Mouse (Mus musculus): ENCODE measurements around the gene Itga1. TPM values are rescaled to one million over a fixed set of nuclear protein-coding genes. Genes with fewer than 3 reads are reported as not detected.
A peak's percentile ranks its signal among the peaks of the same experiment; 100 is the strongest.

Itga1 gene
- polyA plus RNA-seq, 1 experiment = 11.2 TPM

GRCm38 (mm10) chr13:115099381-115099780, 2.4 kb downstream of the Itga1 start:
- no peak for DNase-seq (ENCODE audit: low read depth)

DNA sequence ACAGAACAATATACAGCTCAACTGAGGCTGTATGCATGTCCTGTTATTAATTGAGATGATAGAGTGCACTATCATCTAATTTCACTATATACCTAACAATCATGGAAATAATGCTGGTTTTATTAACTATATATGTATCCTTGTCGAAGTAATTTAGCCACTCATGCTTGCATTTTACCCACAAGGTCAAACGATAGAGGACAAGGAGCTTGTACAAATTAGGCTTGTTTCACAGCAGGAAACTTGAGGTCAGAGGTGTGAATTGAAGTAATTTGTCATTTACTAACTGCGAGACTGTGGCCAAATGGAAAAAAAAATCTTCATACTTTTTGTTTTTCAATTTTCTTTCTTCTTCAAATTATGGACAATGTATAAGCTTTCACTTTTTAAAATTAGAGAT, 3.5 kb downstream of the Itga1 start:
- no peak for DNase-seq (ENCODE audit: low read depth)

DNA sequence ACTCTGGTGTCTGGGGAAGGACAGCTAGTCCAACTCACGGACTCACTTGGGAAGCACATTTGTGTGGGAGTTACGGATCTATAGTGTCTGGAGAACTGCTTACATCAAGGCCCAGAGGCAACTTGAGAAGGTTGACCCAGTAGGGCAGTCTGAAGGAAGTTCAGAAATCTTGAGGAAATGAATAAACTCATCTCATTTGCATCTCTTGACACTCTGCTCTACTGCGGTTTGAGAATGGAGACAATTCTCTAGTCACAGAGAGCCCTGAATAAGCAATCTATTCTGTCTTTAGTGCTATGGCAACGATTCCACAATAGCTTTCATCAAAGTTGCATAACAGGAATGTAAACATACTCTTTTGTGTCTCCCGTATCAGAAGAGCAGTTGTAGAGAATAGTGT, 4.8 kb downstream of the Itga1 start:
- DNase-seq (ENCODE audit: low read depth) = no peak

DNA sequence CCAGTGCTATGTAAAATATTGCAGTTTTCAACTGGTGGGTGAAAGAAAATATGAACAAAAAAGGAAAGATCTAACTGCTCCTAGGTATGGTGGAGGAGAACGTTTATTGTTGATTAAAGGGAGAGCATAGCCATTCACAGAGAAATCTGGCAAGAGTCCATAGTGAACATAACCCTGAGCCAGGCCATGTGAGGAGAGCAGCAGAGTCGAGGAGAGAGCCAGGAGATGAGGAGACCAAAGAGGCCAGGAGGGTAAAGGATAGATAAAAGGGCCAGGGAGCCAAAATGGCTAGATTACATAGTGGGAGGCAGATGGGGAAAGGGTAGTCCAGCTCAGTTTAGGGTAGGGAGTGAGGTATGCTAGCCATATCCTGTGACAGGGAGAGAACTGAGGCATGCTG, 5.5 kb downstream of the Itga1 start:
- DNase-seq (ENCODE audit: low read depth) = no peak

- DNase-seq (ENCODE audit: low read depth) = no peak
These were observed 6.4 kb downstream of the Itga1 start for GRCm38 (mm10) chr13:115095392-115095791.

DNA sequence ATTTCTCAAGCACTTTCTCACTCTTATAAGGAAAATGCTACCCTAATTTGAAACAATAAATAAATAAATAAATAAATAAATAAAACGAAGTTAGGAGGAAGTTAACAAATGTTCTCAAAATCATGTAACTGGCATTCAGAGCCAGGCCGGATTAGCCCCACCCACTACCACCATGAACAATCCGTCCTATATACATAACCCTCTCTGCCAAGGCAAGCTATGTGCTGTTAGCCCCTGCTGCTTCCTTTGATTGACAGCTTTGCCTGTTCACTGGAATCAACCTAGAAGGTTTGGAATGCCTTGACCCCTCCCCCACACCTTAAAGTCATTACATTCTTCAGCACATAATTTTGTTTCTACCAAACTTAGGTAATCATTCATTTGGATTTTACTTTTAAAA, 10.3 kb downstream of the Itga1 start:
- DNase-seq (ENCODE audit: low read depth) = no peak

GRCm38 (mm10) chr13:115090977-115091445, 10.8 kb downstream of the Itga1 start:
- DNase-seq (ENCODE audit: low read depth) = no peak

DNA sequence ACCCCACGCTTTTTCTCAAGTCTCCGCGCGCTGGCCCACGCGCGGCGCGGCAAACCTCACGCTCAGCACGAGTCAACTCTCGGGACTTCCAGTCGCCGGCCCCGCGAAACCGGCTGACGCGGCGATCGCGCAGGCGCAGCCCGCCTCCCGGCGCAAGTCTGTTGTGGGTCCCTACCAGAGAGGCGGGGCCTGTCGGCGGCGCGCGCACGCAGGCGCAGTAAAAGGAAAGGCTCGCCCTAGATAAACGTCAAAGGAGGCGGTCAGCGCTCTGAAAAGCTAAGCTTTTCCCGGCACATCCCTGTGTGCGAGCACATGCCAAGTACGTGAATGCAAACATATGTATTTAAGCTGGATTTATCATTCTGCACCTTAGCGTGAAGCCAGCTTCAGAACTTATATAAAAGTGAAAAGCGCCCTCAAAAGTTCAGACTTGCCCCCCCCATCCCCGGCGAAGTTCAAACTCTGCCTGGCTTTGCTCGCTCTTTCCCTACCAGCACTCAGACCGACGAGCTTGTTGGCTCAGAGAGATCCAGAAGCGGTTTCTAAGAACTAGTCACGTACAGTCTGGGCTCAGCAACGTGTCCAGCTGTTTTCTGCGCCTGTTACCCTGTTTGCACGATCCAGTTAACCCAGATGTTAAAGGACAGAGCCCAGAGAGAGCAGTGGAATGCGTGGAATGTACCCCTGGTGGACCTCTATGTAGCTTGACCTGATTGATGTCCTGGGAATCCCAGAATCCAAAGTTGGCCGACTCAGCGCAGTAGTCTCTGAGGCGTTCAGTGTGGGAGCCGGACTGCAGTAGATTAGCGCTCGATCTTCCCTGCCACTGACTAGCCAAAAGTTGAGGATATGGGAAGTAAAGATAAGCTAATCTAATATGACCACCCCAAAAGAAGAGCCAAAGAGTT, 11.4 kb downstream of the Itga1 start, which contains the start of gene Pelo:
TSS of gene Pelo (minus strand) at position 118 of the 908 bp plus-strand sequence.
- no peak for DNase-seq (ENCODE audit: low read depth)

DNA sequence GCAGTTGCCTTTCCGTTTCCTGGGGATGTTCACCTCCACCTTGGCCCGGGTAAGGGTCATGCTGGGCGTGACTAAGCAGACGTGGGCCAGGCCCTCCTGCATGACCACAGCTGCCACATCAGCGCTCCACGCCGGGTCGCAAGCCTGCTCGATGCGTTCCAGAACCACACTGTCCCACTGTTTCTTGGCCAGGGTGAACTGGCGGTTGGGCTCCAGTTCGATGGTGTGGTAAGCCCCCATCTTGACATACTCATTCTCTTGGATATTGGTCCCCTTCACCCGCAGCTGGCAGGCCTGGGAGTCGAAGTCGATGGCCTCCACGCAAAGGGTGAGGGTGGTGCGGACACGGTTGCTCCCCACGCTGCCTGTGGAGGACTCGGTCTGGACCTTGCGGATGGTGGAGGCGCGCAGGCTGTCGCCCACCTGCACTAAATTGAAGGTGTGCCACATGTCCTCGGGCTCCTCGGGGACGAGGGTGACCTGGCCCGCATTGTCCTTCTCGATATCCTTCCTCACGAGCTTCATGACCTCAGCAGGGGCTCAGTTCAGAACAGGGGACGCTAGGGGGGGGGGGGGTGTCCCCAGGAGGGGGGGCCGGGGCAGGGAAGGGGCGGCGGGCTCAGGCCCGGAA, 12.3 kb downstream of the Itga1 start:
- DNase-seq (ENCODE audit: low read depth) = no peak

DNA sequence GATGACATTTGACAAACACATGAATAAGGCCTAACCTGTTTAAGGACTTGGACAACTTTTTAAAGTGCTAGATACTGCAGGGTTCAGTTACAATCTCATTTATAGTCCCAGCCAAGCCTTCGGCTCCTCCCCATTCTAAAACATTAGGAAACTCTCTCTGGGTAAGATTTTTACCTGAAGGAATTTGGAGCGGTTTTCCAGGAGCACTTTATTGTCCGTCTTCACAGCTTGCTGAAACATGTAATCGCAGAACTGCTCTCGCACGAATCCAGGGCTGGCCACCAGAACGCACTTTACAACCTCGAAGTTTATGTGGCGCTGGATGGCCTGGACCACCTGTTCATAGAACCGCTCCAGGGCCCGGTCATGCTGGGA, 12.8 kb downstream of the Itga1 start:
- peak; percentile 47 for DNase-seq (ENCODE audit: low read depth)

- DNase-seq (ENCODE audit: low read depth) = no peak
These were observed 15.8 kb downstream of the Itga1 start for GRCm38 (mm10) chr13:115085974-115086373.

DNA sequence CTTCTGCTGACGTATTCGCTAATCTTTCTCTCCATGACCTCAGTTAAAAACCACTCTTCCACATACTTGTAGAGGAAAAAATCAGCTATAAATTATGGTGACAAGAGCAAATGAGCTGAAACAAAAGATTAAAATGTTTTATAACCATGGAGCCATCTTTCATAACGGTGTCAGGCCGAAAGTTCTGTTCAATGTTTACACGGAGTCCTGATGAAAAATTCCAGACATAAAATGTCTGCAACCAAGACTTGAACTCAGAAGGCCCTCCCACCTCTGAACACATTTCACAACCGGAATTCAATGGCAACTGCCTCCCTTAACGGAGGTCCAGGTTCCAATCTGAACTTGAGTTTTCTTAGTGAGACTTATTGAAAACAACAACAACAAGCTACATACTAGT, 19.4 kb downstream of the Itga1 start:
- DNase-seq (ENCODE audit: low read depth) = no peak

DNA sequence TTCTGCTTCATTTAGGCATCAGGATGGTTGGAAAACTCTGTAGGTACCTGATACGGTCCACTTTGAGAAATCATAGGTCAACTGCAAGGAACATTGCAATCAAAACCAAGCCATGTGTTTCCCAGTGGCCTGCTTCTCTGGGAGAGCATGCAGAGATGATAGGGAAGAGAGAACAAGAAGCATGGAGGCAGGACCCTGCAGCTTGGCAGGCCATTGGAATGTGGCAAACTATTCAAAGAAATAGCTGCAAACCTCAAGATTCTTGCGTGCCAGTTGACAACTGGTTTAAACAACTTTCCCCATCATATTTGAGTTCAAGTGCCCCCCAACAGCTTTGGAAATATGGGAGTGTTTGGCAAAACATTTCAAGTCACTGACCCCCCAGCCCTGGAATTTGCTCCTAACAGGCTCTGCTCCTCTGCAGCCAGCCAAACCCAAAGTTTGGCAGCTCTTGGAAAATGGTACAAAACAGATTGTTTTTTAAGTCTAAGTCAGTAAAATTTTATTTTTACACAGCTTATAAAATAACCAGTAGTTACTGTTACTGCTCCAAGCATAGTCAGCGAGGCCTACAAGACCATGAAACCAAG, 21.7 kb downstream of the Itga1 start:
- no peak for DNase-seq (ENCODE audit: low read depth)

DNA sequence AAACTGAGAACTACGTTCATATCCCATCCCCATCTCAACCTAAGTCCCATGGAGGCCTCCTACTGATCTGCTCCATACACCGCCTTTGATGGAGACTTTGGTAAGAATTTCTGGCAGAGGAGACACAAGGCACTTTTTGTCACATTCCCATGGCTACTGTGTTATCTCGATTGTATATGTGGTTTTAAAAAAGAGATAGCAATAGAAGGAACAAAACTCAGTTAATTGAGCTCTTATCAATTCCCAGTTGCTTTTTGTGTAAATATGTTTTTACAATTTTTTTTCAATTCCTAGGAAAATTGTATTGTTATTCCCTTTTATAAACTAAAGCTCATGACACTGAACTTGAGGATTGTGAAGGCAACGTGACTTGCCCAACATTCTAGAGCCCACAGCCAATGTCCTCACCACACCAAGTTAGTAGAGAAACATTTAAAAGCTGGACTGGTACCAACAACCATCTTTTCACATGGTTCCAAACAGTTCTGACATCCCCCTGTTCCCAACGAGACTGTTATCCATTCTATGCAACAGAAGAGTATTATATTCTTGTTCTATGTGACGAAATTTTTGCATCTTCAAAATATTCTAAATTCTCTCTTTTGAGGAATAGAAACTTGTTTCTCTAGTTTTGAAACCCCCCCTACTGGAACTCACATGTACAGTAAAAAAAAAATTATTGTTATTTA, 22.6 kb downstream of the Itga1 start:
- DNase-seq (ENCODE audit: low read depth) = no peak

DNA sequence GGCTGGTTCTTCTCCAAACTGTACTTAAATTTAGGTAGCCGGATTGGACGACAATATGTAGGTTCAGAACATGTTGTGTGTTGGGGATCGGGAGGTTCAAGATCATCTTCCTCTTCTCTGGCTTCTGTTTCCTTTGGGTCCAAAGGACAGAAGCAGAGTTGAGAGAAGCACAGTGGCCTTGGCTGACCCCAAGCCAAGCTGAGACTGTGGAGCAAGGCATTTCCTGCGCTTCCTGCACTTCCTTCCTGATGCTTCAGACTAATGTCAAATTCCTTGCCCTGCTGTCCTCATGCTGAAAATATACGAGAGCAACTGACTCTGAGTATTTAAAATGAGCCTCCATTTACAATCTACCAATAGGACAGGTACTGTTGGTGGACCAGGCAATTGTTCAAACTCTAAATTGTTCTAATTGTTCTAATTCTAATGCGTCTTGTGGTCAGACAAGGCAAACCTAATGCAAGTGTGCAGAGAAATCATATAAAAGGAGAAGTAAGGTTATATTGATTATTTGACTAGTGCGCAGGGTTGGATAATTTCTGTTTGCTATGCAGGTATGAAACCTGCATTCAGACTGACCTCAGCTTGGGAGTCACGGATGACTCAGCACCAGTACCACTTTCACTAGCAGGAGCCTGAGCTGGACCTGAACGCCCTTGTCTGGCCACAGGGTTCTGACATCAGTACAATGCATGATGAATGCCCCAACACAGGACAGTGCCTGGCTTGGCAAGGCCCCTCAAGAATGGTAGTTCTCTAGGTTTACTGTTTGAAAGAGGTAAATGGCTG, 24.2 kb downstream of the Itga1 start:
- DNase-seq (ENCODE audit: low read depth) = no peak

DNA sequence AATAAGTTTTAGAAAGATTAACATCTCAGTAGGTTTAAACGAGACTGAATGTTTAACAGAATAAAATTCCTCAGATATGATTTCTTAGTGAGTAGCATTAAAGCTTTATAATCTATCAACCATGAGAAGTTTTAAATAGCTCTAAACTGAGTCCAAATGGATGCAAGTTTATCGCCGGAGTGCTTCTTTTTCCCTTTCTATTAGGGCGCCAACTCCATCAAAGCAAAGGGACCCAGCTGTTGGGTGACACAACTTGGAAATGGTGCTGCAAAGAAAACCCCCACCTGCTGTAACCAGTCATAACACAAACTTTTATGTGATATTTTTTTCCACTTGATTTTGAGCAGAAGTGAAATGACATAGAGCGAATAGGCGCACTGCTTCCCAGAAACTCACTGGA, 29.4 kb downstream of the Itga1 start:
- no peak for DNase-seq (ENCODE audit: low read depth)

DNA sequence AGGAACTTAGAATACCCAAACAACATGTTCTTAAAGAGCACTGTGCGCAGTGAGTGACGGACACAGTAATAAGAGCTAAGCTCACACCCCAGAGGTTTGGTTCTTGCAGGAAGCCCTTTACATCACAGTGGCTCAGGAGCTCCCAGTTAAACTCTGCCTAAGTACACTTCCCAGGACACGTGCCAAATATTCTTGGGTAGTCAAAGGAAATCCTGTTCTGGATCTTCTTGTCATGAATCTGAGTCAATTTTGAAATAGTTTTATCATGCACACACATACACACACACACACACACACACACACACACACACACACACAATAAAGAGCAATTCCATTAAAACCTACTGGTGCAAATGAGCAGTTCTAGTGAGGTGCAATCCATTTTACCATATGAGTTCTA, 30.3 kb downstream of the Itga1 start:
- no peak for DNase-seq (ENCODE audit: low read depth)

DNA sequence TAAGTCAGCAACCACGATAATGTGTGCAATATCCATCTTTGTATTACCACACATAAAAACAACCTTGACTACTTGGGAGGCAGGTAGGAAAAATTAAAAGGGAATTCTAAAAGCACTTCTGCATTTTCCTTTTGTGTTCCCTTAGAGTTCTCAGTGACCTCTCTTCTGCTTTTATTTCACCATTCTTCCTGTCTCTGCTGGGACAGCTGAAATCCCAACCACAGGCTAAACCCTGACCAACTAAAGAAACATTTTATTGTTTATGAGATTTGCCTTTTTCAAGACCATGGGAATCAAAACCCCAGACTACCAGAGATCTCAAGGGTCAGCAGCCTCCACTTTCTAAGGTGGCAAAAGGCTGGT, 33.8 kb downstream of the Itga1 start:
- no peak for DNase-seq (ENCODE audit: low read depth)

GRCm38 (mm10) chr13:115067324-115067967, 34.3 kb downstream of the Itga1 start:
- DNase-seq (ENCODE audit: low read depth) = no peak

- DNase-seq (ENCODE audit: low read depth) = no peak
These were observed 44.2 kb downstream of the Itga1 start for GRCm38 (mm10) chr13:115057555-115057954.

DNA sequence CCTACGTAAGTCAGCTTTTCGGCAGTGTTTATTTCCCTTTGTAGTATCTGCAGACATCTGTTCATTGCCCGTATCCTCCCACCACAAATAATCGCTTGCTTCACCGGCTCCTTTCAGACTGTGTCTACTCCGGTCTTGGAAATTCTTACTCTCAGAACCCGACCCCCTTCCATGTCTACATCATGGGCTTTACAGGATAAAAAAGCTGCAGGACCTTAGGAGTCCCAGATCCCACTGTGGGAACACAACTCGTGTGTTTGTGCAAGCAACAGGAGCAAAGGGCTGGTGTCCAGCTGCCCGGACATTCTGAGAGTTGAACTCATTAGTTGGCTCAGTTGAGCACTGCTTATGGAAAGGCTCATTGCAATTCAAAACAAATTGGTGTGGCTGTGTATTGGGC, 47.0 kb downstream of the Itga1 start:
- DNase-seq (ENCODE audit: low read depth) = no peak
